Mouse (Mus musculus) lung, adult 18-20 months (tissue): ENCODE measurements at regions not wholly inside any gene's neighbourhood (a gene's known extent, or its start where the extent isn't known, plus 50 kb on each side); places are given as distances from the start of the nearest gene placed in this dataset.

Experiments used
- DNase-seq, 2 experiments: peaks; one replicate each; pipeline ENCODE4 v3.0.0; 2022; ENCODE audit warnings: mixed read lengths in 2 of 2

- no peak for DNase-seq
Observed at GRCm38 (mm10) chr6:135629236-135629635, 266.9 kb downstream of the Emp1 start.

GRCm38 (mm10) chr6:135632671-135633070 is 270.3 kb downstream of the Emp1 start:
- no peak for DNase-seq

GRCm38 (mm10) chr6:135636648-135637047 is 274.3 kb downstream of the Emp1 start:
- no peak for DNase-seq

- no peak for DNase-seq
Observed at GRCm38 (mm10) chr6:135642711-135643110, 280.4 kb downstream of the Emp1 start.

GRCm38 (mm10) chr6:135646177-135646576 is 283.8 kb downstream of the Emp1 start:
- DNase-seq = no peak

GRCm38 (mm10) chr6:135653002-135653401 is 290.7 kb downstream of the Emp1 start:
- DNase-seq = no peak

GRCm38 (mm10) chr6:135662386-135662785 is 300.0 kb downstream of the Emp1 start:
- DNase-seq = no peak

GRCm38 (mm10) chr6:135662801-135663537 is 300.6 kb downstream of the Emp1 start:
- DNase-seq = no peak
